Mouse (Mus musculus) liver, postnatal 0 days (tissue): ENCODE results near the gene Armh3.

ENCODE experiments used
- CTCF ChIP-seq: sonication (generic); IDR thresholded peaks from 2 replicates; pipeline ENCODE4 v1.5.1; 2016; ENCODE audit warnings: antibody characterized with exemption, low read depth
- EP300 ChIP-seq: IDR thresholded peaks from 2 replicates; pipeline ENCODE4 v1.6.1; 2016; ENCODE audit warnings: antibody characterized with exemption, low read depth, mild to moderate bottlenecking

DNA sequence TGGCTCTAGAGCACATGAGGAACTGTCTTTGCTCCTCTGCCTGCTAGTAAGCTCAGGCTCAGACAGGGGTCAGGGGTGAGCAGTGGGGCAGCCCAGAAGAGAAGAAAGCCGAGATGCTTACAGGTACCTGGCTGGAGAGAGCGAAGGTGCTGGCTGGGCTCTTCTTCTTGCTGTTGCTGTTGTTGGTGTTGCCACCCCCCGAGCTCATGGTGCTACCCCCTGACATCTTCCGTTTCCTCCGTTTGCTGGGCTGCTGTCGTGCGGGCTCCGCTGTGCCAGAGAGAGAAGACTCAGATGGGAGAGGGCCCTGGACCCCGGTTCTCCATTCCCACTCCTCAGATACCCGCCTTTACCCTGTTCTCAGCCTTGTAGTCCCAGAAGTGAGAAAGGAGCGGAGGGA lies 35.6 kb upstream of the Armh3 start:
- TF ChIP-seq CTCF = no peak
- TF ChIP-seq EP300 = no peak
